Mouse (Mus musculus) right cerebral cortex, postnatal 10 days (tissue): Measurements from ENCODE around the gene Plcxd1.
"Not testable (repeated sequence)": the region's sequence is repeated elsewhere in the genome, so short reads cannot be mapped to it uniquely, and the experiment has no call there.

Experiments
- DNase-seq, 2 experiments: peaks; one replicate each; pipeline ENCODE4 v3.0.0; 2021; ENCODE audit warnings: low spot score in 2 of 2

The Plcxd1 gene

DNA sequence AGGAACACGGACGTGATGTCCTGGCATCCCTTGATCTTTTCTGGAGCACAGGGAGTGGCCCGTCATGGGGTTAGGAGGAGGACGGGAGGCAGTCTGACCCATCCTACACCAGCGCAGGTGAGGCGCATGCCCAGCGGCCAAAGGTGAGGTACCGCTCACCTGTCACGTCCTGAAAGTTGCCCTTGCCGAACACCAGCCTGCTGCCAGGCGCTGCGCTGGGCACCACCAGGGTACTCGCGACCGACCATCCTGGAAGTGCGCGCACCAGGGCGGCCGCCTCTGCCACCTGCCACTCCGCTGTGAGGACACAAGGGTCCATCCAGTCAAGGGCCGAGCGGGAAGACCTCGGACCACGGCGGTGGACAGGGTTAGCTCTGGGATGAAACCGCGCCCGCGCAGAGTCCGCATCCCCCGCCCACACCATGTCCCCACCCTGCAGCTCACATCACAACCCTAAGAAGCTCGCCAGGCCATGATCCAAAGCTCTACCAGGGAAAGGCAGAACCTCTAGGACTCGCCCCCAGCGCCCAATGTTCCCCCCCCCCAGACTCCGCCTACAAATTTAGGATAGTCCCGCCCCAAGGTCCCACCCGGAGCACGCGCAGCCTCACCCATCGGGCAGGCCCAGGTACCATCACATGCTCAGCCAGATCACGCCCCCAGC, 7.3 kb downstream of the Plcxd1 start:
- peak; percentile 68 to 79 for DNase-seq

DNA sequence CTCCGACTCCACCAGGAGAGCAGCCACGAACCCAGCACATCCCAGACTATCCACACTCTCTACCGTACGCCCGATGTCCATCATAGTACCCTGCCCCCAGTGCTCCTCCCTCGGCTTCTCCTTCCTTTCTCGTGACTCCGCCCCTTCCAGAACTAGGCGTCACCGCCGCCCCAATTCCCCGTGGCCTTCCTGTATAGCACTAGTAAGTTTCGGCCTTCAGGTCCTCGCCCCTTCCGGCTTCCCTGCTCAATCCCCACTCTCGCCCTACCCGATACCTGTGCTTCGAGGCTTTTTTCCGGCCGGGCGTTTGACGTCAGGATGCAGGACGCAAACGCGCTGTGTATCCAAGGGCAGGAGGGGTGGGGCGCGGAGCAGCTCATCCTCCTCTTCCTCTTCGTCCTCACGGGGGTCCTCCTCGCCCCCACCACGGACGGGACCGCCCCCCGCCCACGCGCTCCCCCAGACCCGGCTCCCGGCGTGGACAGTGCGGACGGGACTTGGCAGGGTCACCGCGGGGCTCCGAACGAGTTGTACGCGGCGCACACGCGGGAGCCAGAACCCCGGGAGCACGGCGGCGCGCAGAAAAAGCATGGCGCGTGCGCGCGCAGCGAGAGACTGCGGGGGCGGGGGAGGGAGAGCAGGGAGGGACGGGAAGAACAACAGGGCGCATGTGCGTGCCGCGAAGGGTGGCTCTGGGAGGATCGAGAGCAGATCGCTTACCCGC, 8.0 kb downstream of the Plcxd1 start, which contains the start of gene Gtpbp6:
Gene Gtpbp6 (minus strand): TSS at position 617 of the 724 bp plus-strand sequence.
- DNase-seq, result peak; percentile 98

DNA sequence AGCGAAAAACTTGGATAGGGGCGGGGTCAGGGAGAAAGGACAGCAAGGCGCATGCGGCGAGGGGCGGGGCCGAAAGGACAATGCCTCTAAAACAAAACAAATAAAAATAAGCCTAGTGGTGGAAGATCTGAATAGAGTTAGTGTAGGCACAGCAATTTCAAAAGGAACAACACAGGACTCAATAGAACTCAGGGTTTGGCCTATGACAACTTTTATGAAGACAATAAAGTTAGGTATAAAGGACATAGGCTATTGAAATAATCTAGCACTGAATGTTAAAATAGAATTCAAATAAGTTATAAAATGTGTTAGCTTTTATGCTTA, 8.5 kb downstream of the Plcxd1 start:
- no peak for DNase-seq

DNA sequence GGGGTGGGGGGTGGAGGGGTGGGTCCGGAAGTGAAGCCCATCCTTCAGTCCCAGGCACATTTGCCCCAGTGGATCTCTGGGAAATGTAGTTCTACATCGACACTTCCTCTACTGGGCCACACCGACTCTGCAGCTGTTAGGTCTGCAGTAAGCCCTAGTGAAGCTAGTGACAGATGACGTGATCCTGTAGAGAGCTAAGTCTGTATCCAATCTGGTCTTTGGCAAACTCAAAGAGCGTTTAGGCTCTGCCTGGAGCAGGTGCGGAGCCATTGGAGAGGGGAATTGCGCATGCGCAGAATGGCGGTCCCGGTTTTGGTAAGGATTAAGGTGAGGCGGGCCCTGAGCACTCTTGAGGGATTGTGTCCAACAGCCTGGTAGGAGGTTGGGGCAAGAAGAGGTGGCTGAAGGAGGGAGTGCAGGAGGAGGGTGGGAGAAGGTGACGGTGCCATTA, 10.2 kb downstream of the Plcxd1 start, which contains the start of gene Zfp605:
Gene Zfp605 (plus strand): TSS at position 102 of the 451 bp plus-strand sequence.
- DNase-seq, result peak; percentile 93 to 95

DNA sequence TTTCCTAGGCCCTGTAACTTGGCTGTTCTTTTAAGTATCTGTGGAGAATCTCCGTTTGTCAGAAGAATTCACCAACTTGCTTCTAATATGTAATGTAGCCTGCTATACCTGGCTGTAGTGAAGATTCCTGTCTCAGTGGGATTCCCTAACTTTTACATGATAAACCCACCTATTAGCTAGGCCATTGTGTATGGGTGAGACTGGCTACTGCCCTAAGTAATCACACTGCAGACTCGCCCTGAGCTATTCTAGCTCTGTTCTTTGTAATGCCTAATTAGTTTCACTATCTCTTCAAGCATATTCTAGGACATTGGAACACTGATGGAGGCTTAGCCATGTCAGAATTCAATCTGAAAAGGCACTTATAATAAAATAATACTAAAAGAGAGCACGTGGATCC, 22.6 kb downstream of the Plcxd1 start:
- DNase-seq, result not testable (repeated sequence)

DNA sequence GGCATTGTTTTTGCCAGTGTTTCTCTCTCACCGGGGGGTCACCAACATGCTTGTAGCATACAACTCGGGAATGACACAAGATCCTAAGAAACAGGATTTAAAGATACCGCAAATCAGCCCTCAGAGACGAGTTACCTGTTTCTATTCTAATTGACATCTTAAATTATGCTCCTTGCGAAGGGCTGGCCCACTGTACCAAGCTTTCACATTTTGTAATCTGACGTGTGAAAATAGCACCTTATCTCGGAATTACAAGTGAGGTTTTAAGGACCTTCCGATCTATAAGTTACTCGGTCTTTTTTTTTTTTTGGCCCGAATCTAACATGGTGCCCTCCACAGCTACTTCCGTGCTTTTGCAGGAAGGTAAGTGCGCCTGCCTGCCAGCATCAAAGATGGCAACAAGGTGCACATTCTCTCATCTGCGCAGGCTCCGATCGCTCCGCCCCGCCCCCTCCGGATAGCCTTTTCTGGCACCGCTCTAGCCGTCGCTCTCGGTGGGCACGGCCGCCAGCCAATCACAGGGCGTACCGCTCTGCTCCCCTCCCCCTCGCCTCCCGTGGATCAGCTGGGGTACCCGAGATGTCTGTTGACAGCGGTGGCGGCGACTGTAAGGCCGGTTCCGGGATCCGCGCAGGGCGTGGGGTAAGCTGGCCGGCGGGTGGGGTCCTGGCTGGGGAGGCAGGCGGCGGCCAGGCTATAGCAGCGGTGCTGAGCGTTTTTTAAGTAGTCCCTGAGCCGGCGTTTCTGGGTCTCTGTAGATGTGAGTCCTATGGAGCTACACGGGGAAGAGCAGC, 35.7 kb downstream of the Plcxd1 start, which contains the start of gene Chfr:
Gene Chfr (plus strand): TSS at position 550 of the 794 bp plus-strand sequence.
- peak; percentile 100 for DNase-seq

DNA sequence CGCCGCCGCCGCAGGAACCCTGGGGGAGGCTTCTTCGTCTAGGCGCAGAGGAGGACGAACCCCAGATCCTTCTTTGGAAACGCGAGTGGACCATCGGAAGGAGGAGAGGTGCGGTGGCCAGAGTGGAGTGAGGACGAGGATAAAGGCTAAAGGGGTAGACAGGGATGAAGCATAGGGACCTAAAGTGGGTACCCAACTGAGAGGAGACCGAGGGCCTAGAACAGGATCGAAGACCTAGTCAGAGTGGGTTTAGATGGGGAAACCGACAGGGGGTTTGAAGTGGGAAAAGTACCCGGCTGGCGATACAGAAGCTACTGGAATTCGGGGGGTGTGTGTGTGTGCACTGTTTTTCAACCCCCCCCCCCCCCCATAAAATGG, 36.3 kb downstream of the Plcxd1 start:
- no peak for DNase-seq

DNA sequence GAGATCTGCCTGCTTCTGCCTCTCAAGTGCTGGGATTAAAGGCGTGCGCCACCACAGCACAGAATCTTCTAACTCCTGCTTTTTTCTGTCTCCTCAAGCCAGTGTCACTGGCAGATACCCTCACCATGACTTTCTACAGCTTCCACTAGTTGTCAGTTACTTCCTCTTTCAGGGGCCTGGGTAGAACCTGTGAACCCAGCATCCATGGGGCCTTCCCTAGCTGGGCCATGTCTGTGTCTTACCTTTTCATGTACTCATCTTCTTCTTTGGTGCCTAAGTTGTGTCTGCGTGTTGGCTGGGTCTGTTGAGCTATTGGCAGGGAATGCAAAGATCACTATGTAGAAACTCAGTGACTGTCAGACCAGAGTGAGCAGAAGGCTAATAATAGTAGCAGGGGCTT, 38.0 kb downstream of the Plcxd1 start:
- DNase-seq, result no peak

DNA sequence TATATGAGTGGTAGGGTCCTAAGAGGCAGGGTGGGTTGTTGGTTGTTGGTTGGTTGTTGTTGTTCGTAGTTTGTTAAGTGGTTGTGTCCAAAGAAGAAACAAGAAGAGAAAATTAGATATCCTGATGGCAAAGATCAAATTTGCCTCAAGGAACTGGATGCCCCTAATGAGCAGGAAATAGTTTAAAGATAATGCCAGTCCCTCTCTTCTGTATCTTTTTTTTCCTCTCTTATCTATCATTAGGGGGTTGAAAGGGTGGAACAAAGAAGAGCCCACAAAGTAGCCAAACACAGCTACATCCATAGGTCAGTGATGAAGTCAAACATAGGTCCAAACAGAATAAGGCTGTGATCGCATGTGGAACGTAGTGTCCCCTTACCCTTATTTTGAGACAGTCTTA, 39.6 kb downstream of the Plcxd1 start:
- DNase-seq, result no peak

DNA sequence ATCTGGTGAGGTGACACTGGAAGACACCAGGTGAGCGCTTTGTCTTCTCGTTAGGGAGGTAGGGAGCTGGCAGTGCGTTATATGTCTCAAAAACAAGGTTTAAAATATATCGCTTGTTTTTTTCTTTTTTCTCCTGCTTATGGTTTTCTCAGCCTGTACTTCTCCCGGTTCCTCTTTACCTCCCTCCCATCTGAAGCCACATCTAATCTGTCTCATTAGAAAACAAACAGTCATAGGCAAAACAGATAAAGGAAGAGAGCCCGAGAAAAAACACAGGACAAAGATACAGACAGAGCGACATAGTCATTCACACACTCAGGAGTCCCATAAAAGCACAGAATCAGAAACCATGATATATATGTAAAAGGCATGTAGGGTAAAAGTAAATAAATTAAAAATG, 40.7 kb downstream of the Plcxd1 start:
- DNase-seq, result no peak

DNA sequence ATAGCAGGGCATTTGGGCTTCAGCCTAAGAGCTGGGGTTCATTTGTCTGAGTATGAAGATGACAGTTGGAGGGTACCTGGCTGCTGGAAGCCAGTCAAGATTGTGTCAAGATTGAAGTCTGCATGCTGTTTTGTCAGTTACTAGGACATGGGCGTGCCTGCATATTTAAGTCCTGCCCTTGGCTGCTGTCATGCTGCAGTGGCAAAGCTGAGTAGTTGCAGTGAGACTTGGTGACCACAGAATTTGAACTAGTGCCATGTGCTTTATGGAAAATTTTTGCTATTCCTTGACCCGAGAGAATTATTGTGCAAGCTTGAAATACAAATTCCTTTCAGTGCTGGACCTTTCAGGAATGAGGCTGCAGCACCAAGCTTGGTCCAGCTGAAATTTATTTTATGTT, 42.5 kb downstream of the Plcxd1 start:
- DNase-seq, result no peak

DNA sequence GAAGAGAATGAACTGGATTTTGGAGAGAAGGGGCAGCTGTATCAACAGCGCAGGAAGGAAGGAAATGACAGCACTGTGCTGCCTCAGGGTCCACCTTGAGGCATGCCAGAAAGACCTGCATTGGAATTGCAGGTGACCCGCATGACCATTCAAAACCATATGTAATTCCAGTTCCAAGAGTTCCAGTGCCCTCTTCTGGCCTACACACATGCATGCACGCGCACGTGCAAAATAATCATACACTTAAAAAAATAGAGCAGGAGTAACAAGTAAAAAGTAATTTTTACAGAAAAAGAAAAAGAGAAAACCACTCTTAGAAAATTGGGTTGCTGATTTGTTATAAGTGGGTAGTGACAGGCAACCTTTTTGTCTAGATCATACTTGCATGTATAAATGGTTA, 43.2 kb downstream of the Plcxd1 start:
- no peak for DNase-seq
